Mouse (Mus musculus): ENCODE results near the gene Spo11.

GRCm38 (mm10) chr2:172990161-172990560 is 12.7 kb downstream of the Spo11 start:
- TF ChIP-seq POLR2A (IDR thresholded peaks at IDR 0.05; ENCODE audit: control insufficient read depth, low read depth, low read length) (no peak), CTCF (IDR thresholded peaks at IDR 0.05; ENCODE audit: control insufficient read depth, insufficient read depth, insufficient replicate concordance, low read depth, low read length) (no peak)

Data from testis, adult 2 months (tissue).